Mouse (Mus musculus) neural tube, embryonic 14.5 days (tissue): ENCODE measurements around the gene Wnt11. TPM values are rescaled to one million over a fixed set of nuclear protein-coding genes. Genes with fewer than 3 reads are reported as not detected.

Source experiments
- ATAC-seq: fragments of 200-750 bp; cut with Nextera tagmentation; 2 replicates; pipeline ENCODE4 v1.8.0; 2017; ENCODE audit warnings: low read depth, mild to moderate bottlenecking, moderate TSS enrichment, moderate library complexity
- H3K27ac ChIP-seq: fragments of 300-500 bp; sonication (generic); 2 replicates; pipeline ENCODE4 v1.5.1; 2014; ENCODE audit warnings: low read depth, mild to moderate bottlenecking, control low read depth, low read length, moderate library complexity, mixed read lengths
- H3K27me3 ChIP-seq: fragments of 300-500 bp; sonication (generic); 2 replicates; pipeline ENCODE4 v1.6.1; 2014; ENCODE audit warnings: low read length; ENCODE audit not compliant: control insufficient read depth, insufficient read depth
- H3K36me3 ChIP-seq: fragments of 300-500 bp; sonication (generic); 2 replicates; pipeline ENCODE4 v1.6.1; 2014; ENCODE audit warnings: low read length, mixed read lengths; ENCODE audit not compliant: control insufficient read depth, insufficient read depth
- H3K4me1 ChIP-seq: fragments of 300-500 bp; sonication (generic); 2 replicates; pipeline ENCODE4 v1.6.1; 2014; ENCODE audit warnings: low read length; ENCODE audit not compliant: control insufficient read depth, insufficient read depth
- H3K4me2 ChIP-seq: fragments of 300-500 bp; sonication (generic); 2 replicates; pipeline ENCODE4 v1.6.1; 2014; ENCODE audit warnings: mild to moderate bottlenecking, low read depth, low read length, control low read depth
- H3K4me3 ChIP-seq: fragments of 300-500 bp; sonication (generic); 2 replicates; pipeline ENCODE4 v1.5.1; 2014; ENCODE audit warnings: low read depth, low read length, control low read depth, mixed read lengths
- H3K9ac ChIP-seq: fragments of 300-500 bp; sonication (generic); replicated peaks from 2 replicates; pipeline ENCODE4 v1.6.1; 2014; ENCODE audit warnings: low read depth, mild to moderate bottlenecking, control low read depth, low read length, mixed read lengths
- H3K9me3 ChIP-seq: fragments of 300-500 bp; sonication (generic); 2 replicates; pipeline ENCODE4 v1.6.1; 2016; ENCODE audit warnings: low read length; ENCODE audit not compliant: control insufficient read depth
- WGBS: fragments of 180-500 bp; shearing (Covaris S2); extraction: QIAGEN DNeasy Blood & Tissue Kit; methylation state at CpG from one replicate; pipeline ENCODE4 v1.1.7; 2014; 5-methylcytosine and 5-hydroxymethylcytosine counted together
- polyA plus RNA-seq: library from polyadenylated mRNA; unstranded; fragments of >200 nt; fragmentation: Nextera tagmentation; extraction: Ambion mirVana; gene quantifications from 2 replicates; pipeline ENCODE4 v1.2.1, GENCODE M21; 2014

Gene Wnt11
- polyA plus RNA-seq, 1 experiment from 2014 or later: 1.0 TPM

- Histone ChIP-seq H3K9ac (no peak overlapping the region), H3K36me3 (no peaks in the 10 kb centered on the region), H3K27ac (no peak overlapping the region), H3K9me3 (no peaks in the 10 kb centered on the region), H3K27me3 (no peaks in the 10 kb centered on the region), H3K4me1 (no peaks in the 10 kb centered on the region), H3K4me3 (no peak overlapping the region), H3K4me2 (no peak overlapping the region)
- WGBS: 71% methylated on average over 9 of the region's 9 CpGs
- ATAC-seq: no peak
Measured at GRCm38 (mm10) chr7:98851220-98851619, 16.3 kb downstream of the Wnt11 start.

DNA sequence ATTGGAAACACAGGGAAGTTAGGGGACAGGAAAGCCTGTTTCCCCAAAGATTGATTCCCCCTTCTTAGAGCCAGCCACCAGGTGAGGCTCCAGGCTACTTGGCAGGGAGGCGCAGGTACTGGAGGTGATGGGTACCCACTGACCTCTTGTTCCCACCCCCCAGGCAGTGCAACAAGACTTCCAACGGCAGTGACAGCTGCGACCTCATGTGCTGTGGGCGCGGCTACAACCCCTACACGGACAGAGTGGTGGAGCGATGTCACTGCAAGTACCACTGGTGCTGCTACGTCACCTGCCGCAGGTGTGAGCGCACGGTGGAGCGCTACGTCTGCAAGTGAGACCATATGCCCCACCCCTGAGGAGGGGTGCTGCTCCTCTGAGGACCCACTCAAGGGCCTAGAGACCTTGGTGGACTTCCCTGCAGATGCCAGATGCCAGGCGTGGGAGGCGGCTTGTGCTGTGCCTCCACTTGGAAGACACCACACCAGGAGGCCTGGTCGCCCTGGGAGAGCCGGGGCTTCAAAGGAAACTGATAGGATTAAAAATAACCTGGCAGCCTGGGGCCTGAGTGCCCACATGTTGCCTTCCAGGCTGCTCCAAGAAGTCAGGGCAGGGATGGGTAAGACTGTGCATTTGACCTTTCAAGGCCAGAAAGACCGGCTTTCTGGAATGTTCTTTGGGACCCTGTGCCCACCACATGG is 18.2 kb downstream of the Wnt11 start:
- Histone ChIP-seq H3K4me3 (no peak overlapping the region), H3K4me1 (no peaks in the 10 kb centered on the region), H3K4me2 (no peak overlapping the region), H3K36me3 (no peaks in the 10 kb centered on the region), H3K27ac (no peak overlapping the region), H3K9ac (no peak overlapping the region), H3K9me3 (no peaks in the 10 kb centered on the region), H3K27me3 (no peaks in the 10 kb centered on the region)
- ATAC-seq: no peak
- 85% methylated on average over 18 of the region's 18 CpGs for WGBS

- H3K27me3 ChIP-seq: no peaks in the 10 kb centered on the region
- H3K4me3 ChIP-seq: no peak overlapping the region
- no peak overlapping the region for H3K27ac ChIP-seq
- ATAC-seq: no peak
- no peak overlapping the region for H3K4me2 ChIP-seq
- no peaks in the 10 kb centered on the region for H3K36me3 ChIP-seq
- H3K4me1 ChIP-seq: no peaks in the 10 kb centered on the region
- no peaks in the 10 kb centered on the region for H3K9me3 ChIP-seq
- H3K9ac ChIP-seq: no peak overlapping the region
- WGBS: 93% methylated on average over 6 of the region's 6 CpGs
Measured at GRCm38 (mm10) chr7:98853806-98854205, 18.9 kb downstream of the Wnt11 start.

- no peak for ATAC-seq
- no peak overlapping the region for H3K4me3 ChIP-seq
- H3K9ac ChIP-seq: no peak overlapping the region
- H3K4me1 ChIP-seq: no peaks in the 10 kb centered on the region
- no peaks in the 10 kb centered on the region for H3K9me3 ChIP-seq
- no peak overlapping the region for H3K4me2 ChIP-seq
- 84% methylated on average over 2 of the region's 2 CpGs for WGBS
- H3K27me3 ChIP-seq: no peaks in the 10 kb centered on the region
- H3K36me3 ChIP-seq: no peaks in the 10 kb centered on the region
- no peak overlapping the region for H3K27ac ChIP-seq
Measured at GRCm38 (mm10) chr7:98855388-98855787, 20.5 kb downstream of the Wnt11 start.

GRCm38 (mm10) chr7:98856128-98856527 is 21.2 kb downstream of the Wnt11 start:
- Histone ChIP-seq H3K27ac (no peak overlapping the region), H3K27me3 (no peaks in the 10 kb centered on the region), H3K36me3 (no peaks in the 10 kb centered on the region), H3K9me3 (no peaks in the 10 kb centered on the region), H3K4me3 (no peak overlapping the region), H3K9ac (no peak overlapping the region), H3K4me2 (no peak overlapping the region), H3K4me1 (no peaks in the 10 kb centered on the region)
- WGBS: 17% methylated on average over 3 of the region's 3 CpGs
- no peak for ATAC-seq

GRCm38 (mm10) chr7:98857094-98857493 is 22.2 kb downstream of the Wnt11 start:
- Histone ChIP-seq H3K4me1 (no peaks in the 10 kb centered on the region), H3K4me3 (no peak overlapping the region), H3K36me3 (no peaks in the 10 kb centered on the region), H3K27ac (no peak overlapping the region), H3K9me3 (no peaks in the 10 kb centered on the region), H3K9ac (no peak overlapping the region), H3K27me3 (no peaks in the 10 kb centered on the region), H3K4me2 (no peak overlapping the region)
- ATAC-seq: no peak
- 62% methylated on average over 3 of the region's 3 CpGs for WGBS

DNA sequence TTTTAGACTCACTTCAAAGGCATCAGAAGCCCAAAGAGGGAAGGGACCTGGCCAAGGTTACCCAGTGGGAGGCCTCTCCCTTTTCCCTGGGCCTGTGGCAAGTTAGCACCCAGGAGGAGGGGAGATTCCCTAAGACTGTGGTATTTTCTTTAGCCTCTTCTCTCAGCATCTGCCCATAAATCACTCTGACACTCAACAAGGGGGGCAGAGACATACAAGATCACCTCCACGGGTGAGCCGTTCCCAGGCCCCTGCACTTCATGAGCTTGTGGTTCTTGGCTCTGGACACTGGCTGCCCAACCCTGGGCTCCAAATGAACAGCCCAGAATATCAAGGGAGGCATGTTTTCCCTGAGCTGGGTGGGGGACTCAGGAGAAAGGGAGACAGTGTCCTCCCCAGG is 26.1 kb downstream of the Wnt11 start:
- no peak overlapping the region for H3K9ac ChIP-seq
- no peaks in the 10 kb centered on the region for H3K4me1 ChIP-seq
- no peak overlapping the region for H3K4me2 ChIP-seq
- no peaks in the 10 kb centered on the region for H3K27me3 ChIP-seq
- H3K9me3 ChIP-seq: no peaks in the 10 kb centered on the region
- H3K36me3 ChIP-seq: no peaks in the 10 kb centered on the region
- WGBS: 10% methylated on average over 2 of the region's 2 CpGs
- ATAC-seq: no peak
- H3K4me3 ChIP-seq: no peak overlapping the region
- no peak overlapping the region for H3K27ac ChIP-seq

GRCm38 (mm10) chr7:98862994-98863393 is 28.1 kb downstream of the Wnt11 start:
- no peak overlapping the region for H3K9ac ChIP-seq
- no peak overlapping the region for H3K4me3 ChIP-seq
- H3K9me3 ChIP-seq: no peaks in the 10 kb centered on the region
- 69% methylated on average over 5 of the region's 5 CpGs for WGBS
- H3K27me3 ChIP-seq: no peaks in the 10 kb centered on the region
- H3K4me1 ChIP-seq: 0 out of 2 replicates have a peak, but pooled peaks cover 3% of the 10 kb centered on the region
- no peak overlapping the region for H3K27ac ChIP-seq
- H3K4me2 ChIP-seq: no peak overlapping the region
- no peak for ATAC-seq
- H3K36me3 ChIP-seq: no peaks in the 10 kb centered on the region

DNA sequence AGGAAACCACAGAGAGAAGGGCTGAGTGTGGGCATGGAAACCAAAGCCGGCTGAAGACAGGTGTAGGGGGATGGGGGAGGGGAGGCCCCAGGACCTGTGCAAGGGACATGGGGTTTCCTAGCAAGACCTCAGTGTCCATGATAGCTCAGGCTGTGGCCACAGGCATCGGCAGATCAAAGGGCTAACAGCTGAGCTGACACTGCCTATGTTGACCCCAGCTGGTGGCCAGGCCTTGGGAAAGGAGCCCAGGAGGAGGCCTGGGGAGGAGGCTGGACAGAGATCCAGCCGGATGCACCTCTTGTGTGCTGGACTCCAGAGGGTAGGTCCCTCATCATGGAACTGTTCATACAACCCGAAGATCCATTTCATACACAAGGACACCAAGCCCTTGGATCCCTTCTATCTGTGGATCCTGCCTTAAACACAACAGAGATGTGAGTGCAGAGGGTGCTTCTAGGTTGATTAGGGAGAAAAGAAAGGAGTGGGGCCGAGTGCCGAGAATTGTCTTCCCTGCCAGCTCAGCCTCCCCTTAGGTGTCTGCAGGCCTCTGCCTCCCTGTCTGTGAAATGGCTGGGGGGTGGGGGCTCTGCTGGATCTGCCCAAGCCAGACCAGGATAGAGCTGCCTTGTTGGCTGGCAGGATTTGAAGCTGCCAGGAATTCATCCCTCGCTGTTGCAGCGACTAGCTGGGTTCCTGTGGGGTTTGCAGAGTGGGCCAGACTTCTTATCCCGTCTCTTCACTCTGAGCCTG is 29.2 kb downstream of the Wnt11 start:
- no peak for ATAC-seq
- H3K4me3 ChIP-seq: no peak overlapping the region
- no peaks in the 10 kb centered on the region for H3K9me3 ChIP-seq
- H3K4me1 ChIP-seq: 0 out of 2 replicates have a peak, but pooled peaks cover 3% of the 10 kb centered on the region
- H3K4me2 ChIP-seq: no peak overlapping the region
- H3K27me3 ChIP-seq: no peaks in the 10 kb centered on the region
- 49% methylated on average over 9 of the region's 9 CpGs for WGBS
- H3K36me3 ChIP-seq: no peaks in the 10 kb centered on the region
- no peak overlapping the region for H3K9ac ChIP-seq
- no peak overlapping the region for H3K27ac ChIP-seq
